Mouse (Mus musculus) liver, postnatal 0 days (tissue): ENCODE data around the gene Il21r.

ENCODE experiments used
- CTCF ChIP-seq: sonication (generic); IDR thresholded peaks from 2 replicates; pipeline ENCODE4 v1.5.1; 2016; ENCODE audit warnings: antibody characterized with exemption, low read depth
- EP300 ChIP-seq: IDR thresholded peaks from 2 replicates; pipeline ENCODE4 v1.6.1; 2016; ENCODE audit warnings: antibody characterized with exemption, low read depth, mild to moderate bottlenecking

DNA sequence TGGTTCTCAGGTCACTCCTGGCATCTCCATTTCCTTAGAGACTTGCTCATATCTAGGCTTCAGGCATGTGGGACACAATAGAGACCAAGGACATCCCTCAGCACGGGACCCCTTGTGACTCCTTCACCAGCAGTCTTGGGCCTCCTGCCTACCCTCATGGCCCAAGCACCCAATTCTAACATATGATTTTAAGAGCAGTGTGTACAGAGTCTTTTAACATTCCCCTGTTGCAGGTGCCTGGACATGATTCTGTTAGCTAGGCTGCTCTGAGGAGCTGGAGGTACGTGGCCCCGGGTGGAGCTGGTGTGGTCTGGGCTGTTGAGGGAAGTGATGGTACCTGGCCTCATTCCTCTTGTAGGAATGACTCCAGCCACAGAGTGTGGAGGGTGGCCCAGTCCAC is 40.1 kb upstream of the Il21r start:
- no peak for TF ChIP-seq EP300
- no peak for TF ChIP-seq CTCF
